Mouse (Mus musculus): ENCODE results near the gene Prickle4. TPM values are rescaled to one million over a fixed set of nuclear protein-coding genes. Genes with fewer than 3 reads are reported as not detected.
A peak's percentile ranks its signal among the peaks of the same experiment; 100 is the strongest.

Gene Prickle4
- polyA plus RNA-seq, 1 experiment from 2014 or later, result 0.57 TPM

DNA sequence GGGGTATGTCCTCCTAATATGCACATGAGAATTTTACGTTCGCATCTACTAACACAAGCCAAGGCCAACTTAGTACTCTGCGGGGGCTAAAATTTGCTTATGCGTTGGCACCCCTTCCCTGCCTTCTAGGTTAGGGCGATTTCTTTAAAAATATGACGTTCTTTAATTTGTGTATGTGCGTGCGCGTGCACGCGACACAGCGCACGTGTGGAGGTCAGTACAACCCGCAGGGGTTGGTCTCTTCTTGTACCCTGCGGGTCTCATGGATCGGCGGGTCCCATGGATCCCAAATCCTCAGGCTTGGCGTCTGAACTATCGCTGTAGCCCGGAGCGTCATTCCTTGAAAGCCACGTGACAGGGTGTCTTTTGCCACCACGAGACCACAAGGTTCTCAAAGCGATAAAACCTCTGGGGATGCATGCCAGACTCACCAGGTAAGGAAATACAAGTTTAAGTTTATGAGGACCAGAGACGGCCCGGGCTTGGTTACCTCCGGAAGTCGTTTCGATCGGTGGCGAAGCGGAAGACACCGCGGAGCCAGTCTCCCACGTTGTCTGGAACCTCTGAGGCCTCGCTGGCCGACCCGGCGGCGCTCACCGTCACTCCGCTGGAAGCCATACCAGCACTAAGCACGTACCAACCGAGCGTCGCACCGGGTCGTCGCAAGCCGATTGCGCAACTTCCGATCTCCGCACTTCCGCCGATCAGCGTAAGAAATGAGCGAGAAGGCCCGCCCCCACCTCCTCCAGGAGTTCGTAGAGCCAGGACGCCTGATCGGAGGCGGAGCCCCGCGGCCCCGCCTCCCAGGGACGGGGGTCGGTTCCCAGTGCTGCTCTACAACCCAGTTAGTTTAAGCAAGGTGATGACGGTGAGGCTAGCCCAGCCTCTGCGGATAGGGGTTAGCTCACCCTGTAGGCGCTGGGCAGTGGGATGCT, 6.9 kb downstream of the Prickle4 start:
- WGBS, result 1% methylated on average over 70 of the region's 70 CpGs
- Histone ChIP-seq H3K4me3 (peak overlapping the region; percentile 83), H3K9me3 (no peaks in the 10 kb centered on the region), H3K9ac (replicated peaks) (peak overlapping the region; percentile 91), H3K27me3 (peaks cover 15% of the 10 kb centered on the region), H3K36me3 (peaks cover 19% of the 10 kb centered on the region), H3K4me2 (replicated peaks) (peak overlapping the region; percentile 96), H3K27ac (replicated peaks) (peak overlapping the region; percentile 85), H3K4me1 (peaks cover 30% of the 10 kb centered on the region)
- ATAC-seq (ENCODE audit: low FRiP score, low read depth), result peak; percentile 92

DNA sequence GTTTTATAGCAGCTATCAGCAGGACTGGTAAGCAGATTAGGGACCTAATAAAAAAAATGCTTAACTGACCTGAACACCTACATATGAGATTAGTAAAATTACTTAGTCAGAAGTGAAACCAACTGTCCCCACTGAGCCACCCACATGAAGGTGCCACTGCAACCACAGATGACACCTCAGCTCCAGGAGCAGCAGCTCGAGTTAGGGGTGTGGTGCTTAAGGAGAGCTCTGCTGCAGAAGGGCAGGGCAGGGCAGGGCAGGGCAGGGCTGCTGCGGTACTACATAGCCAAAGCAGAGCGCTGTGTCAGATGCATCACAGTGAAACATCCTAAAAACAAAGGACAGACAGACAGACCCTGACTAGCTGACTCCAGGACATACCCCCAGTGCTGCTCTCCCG, 11.7 kb downstream of the Prickle4 start:
- H3K9ac ChIP-seq (replicated peaks), result no peak overlapping the region
- no peaks in the 10 kb centered on the region for H3K27me3 ChIP-seq
- no peak overlapping the region for H3K4me3 ChIP-seq
- H3K27ac ChIP-seq (replicated peaks), result no peak overlapping the region
- H3K9me3 ChIP-seq, result no peaks in the 10 kb centered on the region
- ATAC-seq (ENCODE audit: low FRiP score, low read depth), result no peak
- H3K36me3 ChIP-seq, result peaks cover 65% of the 10 kb centered on the region
- peaks cover 12% of the 10 kb centered on the region for H3K4me1 ChIP-seq
- no peak overlapping the region for H3K4me2 ChIP-seq (replicated peaks)
- 89% methylated on average over 4 of the region's 4 CpGs for WGBS

DNA sequence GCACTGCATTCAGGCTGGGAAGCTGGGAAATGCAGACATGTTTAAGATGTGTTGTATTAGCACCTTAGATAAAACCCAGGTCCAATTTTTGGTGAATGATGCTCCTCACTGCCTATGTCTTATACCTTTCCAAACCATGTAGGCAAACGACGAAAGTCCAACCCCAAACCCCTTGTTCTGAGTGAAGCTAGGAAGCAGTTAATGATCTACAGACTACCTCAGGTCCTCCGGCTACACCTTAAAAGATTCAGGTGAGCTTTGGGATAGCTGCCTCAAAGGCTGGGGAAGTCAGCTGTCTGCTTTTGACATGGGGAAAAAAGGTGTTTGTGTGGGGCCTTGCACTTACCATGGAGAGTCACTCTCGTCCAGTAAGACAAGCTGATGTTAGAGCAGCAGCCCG, 15.8 kb downstream of the Prickle4 start:
- H3K9me3 ChIP-seq, result no peaks in the 10 kb centered on the region
- 85% methylated on average over 5 of the region's 5 CpGs for WGBS
- H3K27ac ChIP-seq (replicated peaks), result no peak overlapping the region
- no peaks in the 10 kb centered on the region for H3K4me1 ChIP-seq
- no peak overlapping the region for H3K4me2 ChIP-seq (replicated peaks)
- H3K9ac ChIP-seq (replicated peaks), result no peak overlapping the region
- H3K36me3 ChIP-seq, result peaks cover 69% of the 10 kb centered on the region
- H3K4me3 ChIP-seq, result no peak overlapping the region
- H3K27me3 ChIP-seq, result no peaks in the 10 kb centered on the region
- no peak for ATAC-seq (ENCODE audit: low FRiP score, low read depth)

DNA sequence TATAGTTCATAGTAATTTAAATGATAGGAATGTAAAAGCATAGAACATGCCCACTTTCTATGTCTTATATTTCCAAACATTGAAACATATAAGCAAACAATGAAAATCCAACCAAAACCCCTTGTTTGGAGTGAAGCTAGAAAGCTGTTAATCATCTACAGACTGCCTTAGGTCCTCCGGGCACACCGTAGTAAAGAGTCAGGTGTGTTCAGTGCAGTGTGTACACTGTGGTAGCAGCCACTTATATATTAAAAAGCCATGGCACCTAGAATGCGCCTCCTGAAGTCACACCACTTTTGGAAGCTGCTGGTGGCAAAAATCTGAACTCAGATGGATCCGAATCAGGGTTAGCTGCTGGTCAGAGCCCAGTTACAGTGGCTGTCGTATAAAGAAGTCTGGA, 16.3 kb downstream of the Prickle4 start:
- H3K4me1 ChIP-seq, result no peaks in the 10 kb centered on the region
- no peak overlapping the region for H3K4me3 ChIP-seq
- peaks cover 72% of the 10 kb centered on the region for H3K36me3 ChIP-seq
- no peak for ATAC-seq (ENCODE audit: low FRiP score, low read depth)
- no peak overlapping the region for H3K9ac ChIP-seq (replicated peaks)
- H3K27ac ChIP-seq (replicated peaks), result no peak overlapping the region
- H3K9me3 ChIP-seq, result no peaks in the 10 kb centered on the region
- WGBS, result 93% methylated on average over 5 of the region's 5 CpGs
- H3K27me3 ChIP-seq, result peaks cover 5% of the 10 kb centered on the region
- H3K4me2 ChIP-seq (replicated peaks), result no peak overlapping the region

DNA sequence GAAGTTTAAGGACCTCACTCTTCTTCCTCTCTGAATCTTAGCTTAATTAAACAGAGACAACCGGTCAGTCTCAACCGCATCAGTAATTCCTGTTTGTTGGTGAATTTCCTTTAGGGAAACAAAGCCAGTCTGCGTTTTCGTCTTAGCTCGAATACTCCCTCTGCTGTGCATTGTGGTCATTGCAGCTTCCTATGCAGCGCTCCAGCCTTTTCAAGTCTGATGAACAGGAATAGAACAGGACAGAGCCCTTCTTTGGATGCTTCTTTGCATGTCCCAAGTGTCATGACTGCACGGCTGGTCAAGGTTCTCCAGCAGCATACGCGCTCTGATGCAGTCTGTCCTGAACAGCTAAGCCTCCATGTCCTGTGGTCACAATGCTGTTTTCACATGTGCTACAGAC, 18.0 kb downstream of the Prickle4 start:
- no peak overlapping the region for H3K4me3 ChIP-seq
- no peak overlapping the region for H3K9ac ChIP-seq (replicated peaks)
- ATAC-seq (ENCODE audit: low FRiP score, low read depth), result no peak
- no peak overlapping the region for H3K4me2 ChIP-seq (replicated peaks)
- H3K9me3 ChIP-seq, result no peaks in the 10 kb centered on the region
- H3K27me3 ChIP-seq, result peaks cover 18% of the 10 kb centered on the region
- H3K27ac ChIP-seq (replicated peaks), result no peak overlapping the region
- H3K36me3 ChIP-seq, result peaks cover 61% of the 10 kb centered on the region
- peaks cover 14% of the 10 kb centered on the region for H3K4me1 ChIP-seq
- WGBS, result 21% methylated on average over 9 of the region's 9 CpGs

DNA sequence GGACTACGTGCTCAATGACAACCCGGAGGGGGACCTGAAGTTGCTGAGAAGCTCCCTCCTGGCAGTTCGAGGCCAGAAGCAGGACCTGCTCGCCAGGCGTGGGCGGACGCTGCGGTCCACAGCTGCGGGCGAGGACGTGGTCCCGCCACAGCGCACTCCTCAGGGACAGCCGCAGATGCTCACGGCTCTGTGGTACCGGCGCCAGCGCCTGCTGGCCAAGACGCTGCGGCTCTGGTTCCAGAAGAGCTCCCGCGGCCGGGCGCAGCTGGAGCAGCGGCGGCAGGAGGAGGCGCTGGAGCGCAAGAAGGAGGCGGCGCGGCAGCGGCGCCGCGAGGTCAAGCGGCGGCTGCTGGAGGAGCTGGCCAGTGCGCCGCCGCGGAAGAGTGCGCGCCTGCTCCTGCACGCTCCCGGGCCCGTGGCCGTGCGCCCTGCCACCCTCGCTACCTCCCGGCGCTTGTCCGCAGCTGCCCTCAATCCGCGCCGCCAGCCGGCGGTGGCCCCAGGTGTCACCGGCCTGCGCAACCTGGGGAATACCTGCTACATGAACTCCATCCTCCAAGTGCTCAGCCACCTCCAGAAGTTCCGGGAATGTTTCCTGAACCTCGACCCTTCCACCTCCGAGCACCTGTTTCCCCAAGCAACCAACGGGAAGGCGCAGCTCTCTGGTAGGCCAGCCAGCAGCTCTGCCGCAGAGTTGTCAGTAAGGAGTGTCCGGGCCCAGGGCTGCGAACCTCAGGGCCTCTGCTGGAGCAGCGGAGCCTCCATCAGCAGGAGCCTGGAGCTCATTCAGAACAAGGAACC, 22.0 kb downstream of the Prickle4 start:
- peak overlapping the region; percentile 20 for H3K9ac ChIP-seq (replicated peaks)
- peak; percentile 77 for ATAC-seq (ENCODE audit: low FRiP score, low read depth)
- no peaks in the 10 kb centered on the region for H3K9me3 ChIP-seq
- H3K27ac ChIP-seq (replicated peaks), result no peak overlapping the region
- H3K27me3 ChIP-seq, result peaks cover 32% of the 10 kb centered on the region
- H3K4me2 ChIP-seq (replicated peaks), result peak overlapping the region; percentile 53
- H3K4me1 ChIP-seq, result peaks cover 19% of the 10 kb centered on the region
- peak overlapping the region; percentile 32 for H3K4me3 ChIP-seq
- H3K36me3 ChIP-seq, result peaks cover 26% of the 10 kb centered on the region
- 4% methylated on average over 67 of the region's 68 CpGs for whole genome bisulfite sequencing

DNA sequence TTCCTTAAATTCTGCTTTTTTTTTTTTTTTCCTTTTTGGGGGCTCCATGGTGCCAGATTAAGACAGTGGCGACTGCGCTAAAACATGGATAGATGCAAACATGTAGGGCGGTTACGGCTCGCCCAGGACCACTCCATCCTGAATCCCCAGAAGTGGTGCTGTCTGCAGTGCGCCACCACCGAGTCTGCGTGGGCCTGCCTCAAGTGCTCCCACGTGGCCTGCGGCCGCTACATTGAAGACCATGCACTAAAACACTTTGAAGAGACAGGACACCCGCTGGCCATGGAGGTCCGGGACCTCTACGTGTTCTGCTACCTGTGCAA, 22.6 kb downstream of the Prickle4 start:
- Histone ChIP-seq H3K4me3 (peak overlapping the region; percentile 32), H3K36me3 (peaks cover 26% of the 10 kb centered on the region), H3K9ac (replicated peaks) (peak overlapping the region; percentile 20; the same call in 1 of the 2 replicates), H3K27ac (replicated peaks) (no peak overlapping the region), H3K4me1 (peaks cover 19% of the 10 kb centered on the region), H3K9me3 (no peaks in the 10 kb centered on the region), H3K4me2 (replicated peaks) (peak overlapping the region; percentile 53), H3K27me3 (peaks cover 32% of the 10 kb centered on the region)
- ATAC-seq (ENCODE audit: low FRiP score, low read depth), result peak; percentile 38; the same call in 1 of the 2 replicates
- WGBS, result 6% methylated on average over 14 of the region's 14 CpGs

DNA sequence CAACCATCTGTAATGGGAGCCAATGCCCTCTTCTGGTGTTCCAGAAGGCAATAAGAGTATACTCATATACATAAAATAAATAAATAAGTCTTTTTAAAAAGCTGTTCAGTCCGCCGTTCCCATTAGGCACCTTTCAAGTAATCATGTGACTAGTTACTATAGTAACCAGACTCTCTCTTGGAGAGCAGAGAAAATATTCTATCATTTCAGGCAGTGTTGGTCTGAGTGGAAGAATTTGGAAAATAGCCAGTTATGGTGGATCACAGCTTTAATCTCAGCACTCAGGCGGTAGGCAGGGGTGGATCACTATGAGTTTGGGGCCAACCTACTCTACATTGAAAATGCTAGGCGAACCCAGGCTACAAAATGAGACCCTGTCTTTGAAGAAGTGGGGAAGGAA, 25.4 kb downstream of the Prickle4 start:
- Histone ChIP-seq H3K9me3 (no peaks in the 10 kb centered on the region), H3K4me1 (peaks cover 19% of the 10 kb centered on the region), H3K4me3 (no peak overlapping the region), H3K36me3 (peaks cover 18% of the 10 kb centered on the region), H3K27ac (replicated peaks) (no peak overlapping the region), H3K27me3 (peaks cover 32% of the 10 kb centered on the region), H3K9ac (replicated peaks) (no peak overlapping the region), H3K4me2 (replicated peaks) (no peak overlapping the region)
- WGBS, result 64% methylated on average over 4 of the region's 4 CpGs
- no peak for ATAC-seq (ENCODE audit: low FRiP score, low read depth)

DNA sequence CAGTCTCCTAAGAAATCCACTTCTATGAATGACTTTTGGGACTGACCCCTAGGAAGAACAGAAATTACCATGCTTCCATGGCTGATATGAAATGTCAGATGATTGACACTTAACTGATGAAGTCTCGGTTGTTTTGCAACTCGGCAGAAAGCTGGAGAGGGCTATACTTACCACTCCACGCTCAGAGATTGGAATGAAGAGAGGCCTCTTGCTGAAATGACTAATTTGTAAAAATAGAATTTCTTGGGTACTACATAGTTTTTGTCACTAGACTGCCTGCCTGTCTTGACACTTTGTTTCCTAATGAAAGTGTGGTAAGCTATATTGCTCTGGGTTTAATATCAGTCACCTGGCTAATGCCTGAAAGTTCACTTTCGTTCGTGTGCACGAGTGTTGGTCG, 30.1 kb downstream of the Prickle4 start:
- Histone ChIP-seq H3K4me2 (replicated peaks) (no peak overlapping the region), H3K9ac (replicated peaks) (no peak overlapping the region), H3K9me3 (no peaks in the 10 kb centered on the region), H3K36me3 (peaks cover 9% of the 10 kb centered on the region; the same call in 1 of the 2 replicates), H3K4me1 (peaks cover 10% of the 10 kb centered on the region), H3K27me3 (no peaks in the 10 kb centered on the region), H3K27ac (replicated peaks) (no peak overlapping the region), H3K4me3 (no peak overlapping the region)
- ATAC-seq (ENCODE audit: low FRiP score, low read depth), result no peak
- WGBS, result 90% methylated on average over 7 of the region's 7 CpGs

DNA sequence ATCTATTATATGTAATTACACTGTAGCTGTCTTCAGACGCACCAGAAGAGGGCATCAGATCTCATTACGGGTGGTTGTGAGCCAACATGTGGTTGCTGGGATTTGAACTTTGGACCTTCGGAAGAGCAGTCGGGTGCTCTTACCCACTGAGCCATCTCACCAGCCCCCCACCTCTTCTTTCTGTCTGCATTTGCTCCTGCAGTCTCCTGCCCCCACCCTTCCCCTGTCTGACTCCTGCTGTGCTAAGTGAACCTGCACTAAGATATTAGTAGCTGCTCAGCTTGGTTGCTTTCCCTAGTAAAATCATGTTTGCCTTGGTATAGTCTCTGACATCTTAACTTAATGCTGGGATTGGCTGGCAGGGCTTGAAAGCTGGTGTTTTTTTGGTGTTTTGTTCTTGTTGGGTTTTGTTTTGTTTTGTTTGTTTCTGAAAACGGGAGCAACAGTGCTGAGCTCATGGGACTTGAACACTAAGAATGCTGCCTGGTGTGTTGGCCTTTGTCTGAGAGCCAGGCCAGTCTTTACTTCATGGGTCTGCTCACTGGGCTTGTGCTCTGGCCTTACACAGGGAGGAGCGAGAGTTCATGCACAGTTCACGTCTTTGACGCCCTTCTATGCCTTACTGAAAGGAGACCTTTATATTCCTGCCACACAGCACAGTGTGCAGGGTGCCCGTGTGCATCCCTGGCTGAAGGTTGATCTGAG, 31.4 kb downstream of the Prickle4 start:
- no peak for ATAC-seq (ENCODE audit: low FRiP score, low read depth)

DNA sequence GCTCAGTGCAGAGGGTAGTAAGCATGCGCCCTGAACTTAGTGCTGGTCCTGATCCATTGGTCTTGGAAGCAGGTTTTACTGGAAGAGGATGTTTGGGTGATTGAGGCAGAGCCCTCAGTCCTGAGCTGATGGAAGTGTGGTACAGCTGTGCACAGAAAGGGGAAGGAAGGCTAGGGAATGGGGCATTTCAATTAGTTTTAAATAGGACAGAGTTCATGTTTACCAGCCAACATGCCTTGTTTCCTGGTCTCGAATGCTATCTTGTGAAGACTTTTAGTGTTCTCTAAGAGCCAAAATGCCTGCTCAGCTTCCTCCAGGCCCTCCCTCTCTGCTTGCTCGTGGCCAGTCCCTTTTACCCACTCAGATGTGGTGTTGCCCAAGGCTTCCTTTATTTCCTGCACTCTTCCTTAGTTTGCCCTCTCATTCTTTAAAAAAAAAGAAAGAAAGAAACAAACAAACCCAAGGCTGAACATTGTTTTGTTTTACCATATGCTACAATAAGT, 35.7 kb downstream of the Prickle4 start:
- no peak for ATAC-seq (ENCODE audit: low FRiP score, low read depth)
- H3K4me1 ChIP-seq, result peaks cover 5% of the 10 kb centered on the region
- no peak overlapping the region for H3K9ac ChIP-seq (replicated peaks)
- H3K36me3 ChIP-seq, result peaks cover 17% of the 10 kb centered on the region; the same call in 1 of the 2 replicates
- no peak overlapping the region for H3K4me2 ChIP-seq (replicated peaks)
- H3K9me3 ChIP-seq, result no peaks in the 10 kb centered on the region
- no peaks in the 10 kb centered on the region for H3K27me3 ChIP-seq
- no peak overlapping the region for H3K4me3 ChIP-seq
- WGBS, result 87% methylated on average over 3 of the region's 3 CpGs
- H3K27ac ChIP-seq (replicated peaks), result no peak overlapping the region

More for the DNA sequence above, 31.4 kb downstream of the Prickle4 start:
- no peaks in the 10 kb centered on the region for H3K9me3 ChIP-seq
- no peak overlapping the region for H3K4me2 ChIP-seq (replicated peaks)
- no peak overlapping the region for H3K4me3 ChIP-seq
- WGBS, result 36% methylated on average over 9 of the region's 9 CpGs
- H3K36me3 ChIP-seq, result peaks cover 14% of the 10 kb centered on the region; the same call in 1 of the 2 replicates
- H3K9ac ChIP-seq (replicated peaks), result no peak overlapping the region
- H3K27me3 ChIP-seq, result no peaks in the 10 kb centered on the region
- H3K4me1 ChIP-seq, result peaks cover 5% of the 10 kb centered on the region
- H3K27ac ChIP-seq (replicated peaks), result 0 out of 2 replicates have a peak overlapping the region, but pooled peaks have one; percentile 25
